Mouse (Mus musculus) stomach, embryonic 14.5 days (tissue): ENCODE measurements around the gene Ano2. TPM values are rescaled to one million over a fixed set of nuclear protein-coding genes. Genes with fewer than 3 reads are reported as not detected.

Source experiments
- ATAC-seq: fragments of 200-750 bp; cut with Nextera tagmentation; 2 replicates; pipeline ENCODE4 v1.8.0; 2017; ENCODE audit warnings: low read depth, moderate TSS enrichment; ENCODE audit not compliant: insufficient number of reproducible peaks, insufficient read depth, low FRiP score
- H3K27ac ChIP-seq: fragments of 300-500 bp; sonication (generic); 2 replicates; pipeline ENCODE4 v1.5.1; 2014; ENCODE audit warnings: mild to moderate bottlenecking, low read length, moderate library complexity, mixed read lengths
- H3K27me3 ChIP-seq: fragments of 300-500 bp; sonication (generic); 2 replicates; pipeline ENCODE4 v1.6.1; 2014; ENCODE audit warnings: low read length, control low read depth, mixed read lengths; ENCODE audit not compliant: control insufficient read depth, insufficient read depth
- H3K36me3 ChIP-seq: fragments of 300-500 bp; sonication (generic); 2 replicates; pipeline ENCODE4 v1.6.1; 2014; ENCODE audit warnings: mild to moderate bottlenecking, control low read depth, low read length, moderate library complexity, mixed read lengths; ENCODE audit not compliant: control insufficient read depth, insufficient read depth
- H3K4me1 ChIP-seq: fragments of 300-500 bp; sonication (generic); 2 replicates; pipeline ENCODE4 v1.6.1; 2014; ENCODE audit warnings: low read length, control low read depth, mixed read lengths; ENCODE audit not compliant: control insufficient read depth, insufficient read depth
- H3K4me2 ChIP-seq: fragments of 300-500 bp; sonication (generic); replicated peaks from 2 replicates; pipeline ENCODE4 v1.6.1; 2014; ENCODE audit warnings: low read depth, low read length, control low read depth
- H3K4me3 ChIP-seq: fragments of 300-500 bp; sonication (generic); 2 replicates; pipeline ENCODE4 v1.5.1; 2014; ENCODE audit warnings: low read depth, low read length, control low read depth
- H3K9ac ChIP-seq: fragments of 300-500 bp; sonication (generic); replicated peaks from 2 replicates; pipeline ENCODE4 v1.6.1; 2014; ENCODE audit warnings: low read depth, mild to moderate bottlenecking, control low read depth, low read length, moderate library complexity, mixed read lengths
- H3K9me3 ChIP-seq: fragments of 300-500 bp; sonication (generic); 2 replicates; pipeline ENCODE4 v1.6.1; 2016; ENCODE audit warnings: low read depth, low read length, control low read depth; ENCODE audit not compliant: control insufficient read depth
- WGBS: fragments of 180-500 bp; shearing (Covaris S2); extraction: QIAGEN DNeasy Blood & Tissue Kit; methylation state at CpG from one replicate; pipeline ENCODE4 v1.1.7; 2014; 5-methylcytosine and 5-hydroxymethylcytosine counted together
- polyA plus RNA-seq: library from polyadenylated mRNA; unstranded; fragments of >200 nt; fragmentation: Nextera tagmentation; extraction: Ambion mirVana; gene quantifications from 2 replicates; pipeline ENCODE4 v1.2.1, GENCODE M21; 2014

Gene Ano2
- polyA plus RNA-seq, 1 experiment from 2014 or later, result 0.09 TPM

GRCm38 (mm10) chr6:125661106-125661877, 28.9 kb upstream of the Ano2 start:
- Histone ChIP-seq H3K4me1 (no peaks in the 10 kb centered on the region), H3K27ac (no peak overlapping the region), H3K36me3 (no peaks in the 10 kb centered on the region), H3K4me2 (no peak overlapping the region), H3K27me3 (no peaks in the 10 kb centered on the region), H3K4me3 (no peak overlapping the region), H3K9ac (no peak overlapping the region), H3K9me3 (no peaks in the 10 kb centered on the region)
- WGBS, result 43% methylated on average over 14 of the region's 14 CpGs
- ATAC-seq, result 0 out of 2 replicates have a peak, but pooled peaks have one; percentile 10

DNA sequence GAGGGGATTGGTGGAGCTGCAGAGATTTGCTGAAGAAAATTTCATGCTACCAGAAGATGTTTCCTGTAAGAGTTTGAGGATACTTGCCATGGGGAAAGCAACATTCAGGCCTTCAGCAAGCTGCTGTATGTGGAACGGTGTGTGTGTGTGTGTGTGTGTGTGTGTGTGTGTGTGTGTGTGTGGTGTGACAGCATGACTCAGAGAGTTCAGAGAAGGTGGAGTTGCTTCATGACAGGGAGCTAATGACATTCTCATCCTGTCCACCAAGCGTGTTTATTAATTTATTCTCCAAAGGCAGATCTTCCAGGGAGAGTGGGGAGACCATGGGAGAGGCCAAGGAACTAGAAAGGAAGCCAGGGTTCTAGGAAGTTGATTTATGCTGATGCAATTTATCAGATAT, 26.3 kb upstream of the Ano2 start:
- H3K9ac ChIP-seq, result no peak overlapping the region
- no peaks in the 10 kb centered on the region for H3K27me3 ChIP-seq
- no peak for ATAC-seq
- H3K4me3 ChIP-seq, result no peak overlapping the region
- no peak overlapping the region for H3K27ac ChIP-seq
- no peaks in the 10 kb centered on the region for H3K9me3 ChIP-seq
- H3K4me2 ChIP-seq, result no peak overlapping the region
- WGBS, result 69% methylated on average over 2 of the region's 2 CpGs
- no peaks in the 10 kb centered on the region for H3K4me1 ChIP-seq
- no peaks in the 10 kb centered on the region for H3K36me3 ChIP-seq

DNA sequence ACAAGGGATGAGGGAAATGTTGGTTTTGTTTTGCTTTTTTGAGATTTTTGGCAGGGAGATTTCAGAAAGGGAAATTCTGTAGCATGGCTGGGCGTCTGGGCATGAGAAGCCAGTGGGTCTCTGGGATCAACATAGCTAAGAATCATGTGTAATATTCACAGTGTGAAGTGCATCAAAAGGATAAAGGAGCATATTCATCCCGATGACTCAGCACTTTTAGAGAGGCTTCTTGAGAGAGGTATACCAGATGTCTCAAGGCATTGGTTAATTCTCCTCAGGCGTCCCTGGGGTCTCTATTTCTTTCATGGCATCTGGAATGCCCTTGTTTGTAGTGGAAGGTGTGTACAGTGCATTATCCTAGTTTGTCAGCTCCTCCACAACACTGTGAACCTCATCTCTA, 18.4 kb upstream of the Ano2 start:
- WGBS, result 79% methylated on average over 3 of the region's 3 CpGs
- Histone ChIP-seq H3K27ac (no peak overlapping the region), H3K9ac (no peak overlapping the region), H3K27me3 (no peaks in the 10 kb centered on the region), H3K36me3 (no peaks in the 10 kb centered on the region), H3K4me2 (no peak overlapping the region), H3K4me3 (no peak overlapping the region), H3K4me1 (no peaks in the 10 kb centered on the region), H3K9me3 (no peaks in the 10 kb centered on the region)
- ATAC-seq, result no peak

- no peak overlapping the region for H3K9ac ChIP-seq
- H3K4me2 ChIP-seq, result no peak overlapping the region
- ATAC-seq, result no peak
- H3K9me3 ChIP-seq, result no peaks in the 10 kb centered on the region
- no peaks in the 10 kb centered on the region for H3K36me3 ChIP-seq
- whole genome bisulfite sequencing, result 79% methylated on average over 1 of the region's 1 CpGs
- no peak overlapping the region for H3K4me3 ChIP-seq
- no peak overlapping the region for H3K27ac ChIP-seq
- no peaks in the 10 kb centered on the region for H3K4me1 ChIP-seq
- no peaks in the 10 kb centered on the region for H3K27me3 ChIP-seq
Observed at GRCm38 (mm10) chr6:125678492-125678891, 11.7 kb upstream of the Ano2 start.

- Histone ChIP-seq H3K4me1 (no peaks in the 10 kb centered on the region), H3K27me3 (no peaks in the 10 kb centered on the region), H3K4me2 (no peak overlapping the region), H3K9me3 (no peaks in the 10 kb centered on the region), H3K27ac (no peak overlapping the region), H3K4me3 (no peak overlapping the region), H3K9ac (no peak overlapping the region), H3K36me3 (no peaks in the 10 kb centered on the region)
- WGBS, result 67% methylated on average over 11 of the region's 11 CpGs
- no peak for ATAC-seq
Observed at GRCm38 (mm10) chr6:125680613-125681012, 9.6 kb upstream of the Ano2 start.

- no peaks in the 10 kb centered on the region for H3K36me3 ChIP-seq
- H3K27ac ChIP-seq, result no peak overlapping the region
- no peak overlapping the region for H3K4me2 ChIP-seq
- no peak overlapping the region for H3K9ac ChIP-seq
- ATAC-seq, result no peak
- no peaks in the 10 kb centered on the region for H3K27me3 ChIP-seq
- no peaks in the 10 kb centered on the region for H3K9me3 ChIP-seq
- no peak overlapping the region for H3K4me3 ChIP-seq
- H3K4me1 ChIP-seq, result peaks cover 3% of the 10 kb centered on the region; the same call in 1 of the 2 replicates
Observed at GRCm38 (mm10) chr6:125685420-125685819, 4.8 kb upstream of the Ano2 start.

DNA sequence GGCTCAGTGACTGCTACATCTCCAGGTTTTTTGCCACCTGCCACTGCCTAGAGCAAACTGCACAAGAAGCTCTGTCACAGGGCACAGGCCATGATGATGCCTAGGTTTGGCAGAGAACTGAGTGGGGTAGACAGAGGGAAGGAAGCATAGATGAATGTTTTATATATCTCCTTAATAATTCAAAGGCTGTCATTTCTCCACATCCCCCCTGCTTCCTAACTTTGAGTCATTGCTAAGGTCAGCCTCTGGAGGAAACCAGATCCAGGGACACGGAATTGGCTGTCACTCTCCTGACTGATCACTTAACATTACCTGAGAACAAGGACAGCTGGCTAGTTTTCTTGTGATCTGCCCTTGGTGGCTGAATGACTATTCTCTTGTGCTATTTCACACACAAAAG, 2.2 kb upstream of the Ano2 start:
- H3K9ac ChIP-seq, result no peak overlapping the region
- no peaks in the 10 kb centered on the region for H3K9me3 ChIP-seq
- no peak overlapping the region for H3K27ac ChIP-seq
- peaks cover 3% of the 10 kb centered on the region; the same call in 1 of the 2 replicates for H3K4me1 ChIP-seq
- no peak overlapping the region for H3K4me3 ChIP-seq
- H3K4me2 ChIP-seq, result no peak overlapping the region
- no peaks in the 10 kb centered on the region for H3K36me3 ChIP-seq
- no peaks in the 10 kb centered on the region for H3K27me3 ChIP-seq
- no peak for ATAC-seq
- WGBS, result 39% methylated on average over 1 of the region's 1 CpGs

GRCm38 (mm10) chr6:125701146-125701545, 10.9 kb downstream of the Ano2 start:
- Histone ChIP-seq H3K4me3 (no peak overlapping the region), H3K9me3 (no peaks in the 10 kb centered on the region), H3K27me3 (no peaks in the 10 kb centered on the region), H3K27ac (no peak overlapping the region), H3K4me2 (no peak overlapping the region), H3K4me1 (no peaks in the 10 kb centered on the region), H3K36me3 (no peaks in the 10 kb centered on the region), H3K9ac (no peak overlapping the region)
- WGBS, result 90% methylated on average over 2 of the region's 2 CpGs
- ATAC-seq, result no peak

- Histone ChIP-seq H3K27ac (no peak overlapping the region), H3K36me3 (no peaks in the 10 kb centered on the region), H3K27me3 (no peaks in the 10 kb centered on the region), H3K9ac (no peak overlapping the region), H3K9me3 (no peaks in the 10 kb centered on the region), H3K4me2 (no peak overlapping the region), H3K4me3 (no peak overlapping the region), H3K4me1 (no peaks in the 10 kb centered on the region)
- 79% methylated on average over 16 of the region's 16 CpGs for WGBS
- no peak for ATAC-seq
Observed at GRCm38 (mm10) chr6:125711261-125711660, 21.0 kb downstream of the Ano2 start.
